Mouse (Mus musculus) liver, adult (tissue): ENCODE results near the gene Srrd.

Source experiments
- GATA4 ChIP-seq: IDR thresholded peaks from 2 replicates; pipeline ENCODE4 v1.6.1; 2014; ENCODE audit warnings: mild to moderate bottlenecking, low read length; ENCODE audit not compliant: insufficient replicate concordance

Srrd gene

GRCm38 (mm10) chr5:112368666-112369065, 25.8 kb upstream of the Srrd start:
- no peak for TF ChIP-seq GATA4

GRCm38 (mm10) chr5:112367929-112368328, 25.1 kb upstream of the Srrd start:
- no peak for TF ChIP-seq GATA4

- no peak for TF ChIP-seq GATA4
Observed at GRCm38 (mm10) chr5:112367338-112367737, 24.5 kb upstream of the Srrd start.

DNA sequence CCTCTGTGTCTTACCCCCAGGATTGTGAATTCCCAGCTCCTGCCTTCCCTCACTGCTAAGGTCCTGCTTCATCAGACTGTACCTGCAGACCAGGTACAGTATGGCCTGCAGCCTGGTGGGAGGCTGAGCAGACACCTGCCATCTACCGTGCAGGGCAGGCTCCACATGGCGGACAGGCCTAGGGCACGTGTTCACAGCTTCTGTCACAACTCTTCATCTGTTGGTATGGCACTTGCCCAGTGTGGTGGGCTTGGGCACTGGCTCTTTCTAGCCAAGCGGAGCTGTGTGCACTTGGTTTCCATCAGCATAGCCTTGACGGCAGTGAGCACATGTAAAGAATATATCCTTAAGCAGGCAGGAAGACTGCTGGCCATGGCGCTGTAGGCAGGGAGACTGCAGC, 24.0 kb upstream of the Srrd start:
- no peak for TF ChIP-seq GATA4

DNA sequence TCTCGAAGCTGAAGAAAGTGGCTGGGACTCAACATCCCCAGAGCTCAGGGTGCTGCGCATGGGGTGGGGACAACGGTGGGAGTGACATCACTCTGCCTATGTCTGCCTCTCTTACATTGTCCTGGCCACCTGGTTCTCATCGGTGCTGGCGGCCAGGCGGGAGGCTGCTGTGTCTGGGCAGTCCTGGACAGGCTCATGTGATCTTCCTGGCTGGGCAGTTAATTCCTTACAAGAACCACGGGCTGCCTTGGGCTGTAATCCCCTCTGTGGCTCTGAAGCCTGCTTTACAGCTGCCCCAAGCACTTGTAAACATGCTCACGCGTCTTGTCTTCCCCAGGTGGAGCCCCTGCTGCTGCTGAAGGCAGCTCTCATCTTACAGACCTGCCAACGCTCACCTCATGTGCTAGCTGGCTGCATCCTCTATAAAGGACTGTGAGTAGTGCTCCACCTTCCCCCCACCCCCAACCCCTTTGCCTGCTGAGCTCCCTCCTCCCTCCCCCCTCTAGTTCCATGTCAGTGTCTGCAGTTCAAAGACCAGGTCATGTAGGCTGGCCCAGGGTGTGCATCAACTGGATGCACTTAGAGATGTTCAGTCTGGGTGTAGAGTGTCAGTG, 21.5 kb upstream of the Srrd start:
- TF ChIP-seq GATA4: no peak

DNA sequence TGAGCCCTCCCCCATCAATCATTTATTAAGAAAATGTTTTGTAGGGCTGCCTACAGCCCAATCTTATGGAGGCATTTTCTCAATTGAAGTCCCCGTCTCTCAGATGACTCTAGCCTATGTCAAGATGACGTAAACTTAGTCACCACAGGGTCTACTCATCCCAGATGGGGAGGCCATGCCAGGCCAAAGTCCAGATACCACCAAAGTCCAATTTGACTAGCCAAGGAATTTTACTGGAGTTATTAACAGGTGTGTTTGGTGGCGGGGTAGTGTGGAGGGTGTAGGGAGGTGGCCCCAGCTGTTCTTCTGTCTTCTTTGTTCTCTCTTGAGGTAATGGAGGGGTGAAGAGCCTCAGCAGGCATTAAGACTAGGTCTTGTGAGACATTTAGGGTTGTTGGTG, 17.2 kb upstream of the Srrd start:
- no peak for TF ChIP-seq GATA4

- no peak for TF ChIP-seq GATA4
Observed at GRCm38 (mm10) chr5:112359520-112359919, 16.7 kb upstream of the Srrd start.

GRCm38 (mm10) chr5:112356322-112356721, 13.5 kb upstream of the Srrd start:
- no peak for TF ChIP-seq GATA4

- TF ChIP-seq GATA4: no peak
Observed at GRCm38 (mm10) chr5:112355910-112356309, 13.1 kb upstream of the Srrd start, which contains the start of gene Gm6583. Gene Gm6583, minus strand, starts transcription at chr5:112356033.

- no peak for TF ChIP-seq GATA4
Observed at GRCm38 (mm10) chr5:112355493-112355892, 12.7 kb upstream of the Srrd start.

DNA sequence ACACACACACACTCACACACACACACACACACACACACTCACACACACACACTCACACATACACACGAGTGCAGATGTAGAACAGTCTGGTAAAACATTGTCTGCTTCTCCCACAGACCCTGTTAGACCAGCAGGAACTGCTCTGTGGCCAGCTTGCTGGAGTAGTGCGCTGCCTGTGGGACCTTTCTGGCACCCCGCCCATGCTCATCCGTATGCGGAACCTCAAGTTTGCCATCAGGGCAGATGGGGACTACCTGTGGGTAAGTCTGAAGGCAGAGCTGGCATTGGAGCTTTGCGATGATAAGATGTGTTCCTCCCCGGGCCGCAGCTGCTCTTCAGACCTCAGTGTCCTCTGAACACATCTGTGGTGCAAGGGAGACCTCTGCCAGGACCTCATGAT, 6.3 kb upstream of the Srrd start:
- TF ChIP-seq GATA4: no peak

DNA sequence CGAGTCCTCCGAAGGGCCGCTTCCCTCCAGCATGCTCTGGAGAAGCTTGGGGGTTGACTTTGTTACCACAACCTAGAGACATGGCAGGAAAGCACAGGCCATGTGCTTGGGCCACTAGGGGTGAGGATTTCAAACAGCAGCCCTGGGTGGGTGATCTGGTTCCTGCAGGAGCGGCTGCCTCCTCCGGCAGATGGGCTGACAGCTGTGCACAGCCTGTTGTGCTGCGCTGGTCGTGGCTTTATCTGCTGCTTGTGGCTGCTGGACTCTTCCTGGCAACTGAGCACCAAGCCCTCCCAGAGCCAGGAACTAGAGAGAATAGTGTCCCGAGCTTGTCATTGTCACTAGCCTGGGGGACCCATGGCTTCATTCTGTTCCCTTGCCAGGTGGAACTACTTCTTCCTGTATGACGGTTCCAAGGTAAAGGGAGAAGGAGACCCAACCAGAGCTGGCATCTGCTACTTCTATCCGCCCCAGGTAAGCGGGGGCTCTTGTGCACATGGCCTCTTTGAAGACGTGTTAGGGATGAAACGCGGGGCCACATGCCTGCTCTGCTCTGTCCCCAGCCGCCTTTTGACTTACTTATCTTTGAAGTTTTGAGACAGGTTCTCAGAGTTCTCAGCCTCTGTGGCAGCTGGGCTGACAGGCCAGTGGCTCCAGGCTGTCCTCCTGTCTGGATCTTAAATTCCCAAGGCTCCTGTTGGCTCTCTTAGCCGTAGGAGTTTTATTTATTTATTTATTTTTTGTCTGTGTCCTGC, 3.5 kb upstream of the Srrd start:
- TF ChIP-seq GATA4: no peak

DNA sequence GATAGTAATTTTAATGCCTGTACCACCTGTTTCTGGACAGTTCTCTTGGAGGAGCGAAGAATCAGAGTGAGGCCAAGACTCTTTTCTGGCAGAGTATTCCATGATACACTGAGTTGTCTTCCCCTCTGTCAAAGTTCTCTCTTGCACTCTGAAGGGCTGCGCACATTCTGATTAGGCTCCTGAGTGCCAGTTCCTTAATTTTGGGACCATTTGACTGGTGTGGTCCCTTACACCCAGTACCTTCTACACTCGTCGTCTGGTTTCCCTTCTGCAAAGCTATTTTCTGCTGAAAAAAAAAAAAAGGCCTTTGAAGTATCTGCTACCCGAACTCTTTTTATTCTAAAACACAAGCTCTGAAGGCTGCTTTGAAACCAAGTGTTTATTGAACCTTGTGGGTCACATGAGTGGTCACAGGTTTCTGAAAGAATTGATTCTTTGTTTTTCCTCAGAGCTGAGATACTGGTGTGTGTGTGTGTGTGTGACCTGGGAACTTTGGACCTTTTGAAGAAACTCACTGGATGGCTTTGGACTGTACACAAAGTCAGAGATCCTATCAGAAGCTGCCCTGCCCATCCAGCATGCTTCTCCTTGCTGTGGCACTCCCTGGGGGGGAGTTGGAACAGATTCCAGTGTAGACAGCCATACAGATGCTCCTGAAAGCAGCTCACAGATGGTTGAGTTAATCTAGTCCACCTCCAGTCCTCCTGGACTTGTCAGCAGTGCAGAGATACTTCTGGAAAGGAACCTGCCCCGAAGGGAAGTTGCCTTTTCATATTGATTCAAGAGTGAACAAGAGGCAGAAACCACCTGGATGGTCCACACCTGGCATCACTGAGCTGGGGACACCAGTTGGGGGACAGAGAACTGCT, 1.5 kb upstream of the Srrd start:
- TF ChIP-seq GATA4: no peak

GRCm38 (mm10) chr5:112343205-112343595, 360 bp upstream of the Srrd start:
- TF ChIP-seq GATA4: no peak

DNA sequence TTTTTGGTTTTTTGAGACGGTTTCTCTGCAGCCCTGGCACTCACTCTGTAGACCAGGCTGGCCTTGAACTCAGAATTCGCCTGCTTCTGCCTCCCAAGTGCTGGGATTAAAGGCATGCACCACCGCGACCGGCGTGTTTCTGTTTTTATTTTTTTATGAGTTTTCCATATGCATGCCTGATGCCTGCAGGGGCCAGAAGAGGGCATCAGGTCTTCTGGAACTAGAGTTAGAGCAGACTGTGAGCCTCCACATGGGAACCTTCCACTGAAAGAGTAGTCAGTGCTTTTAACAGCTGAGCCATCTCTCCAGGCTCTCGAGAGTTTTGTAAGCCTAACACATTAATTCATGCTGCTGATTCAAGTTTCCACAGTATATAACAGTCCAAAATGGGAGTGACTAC, 3.6 kb downstream of the Srrd start:
- TF ChIP-seq GATA4: no peak

- TF ChIP-seq GATA4: no peak
Observed at GRCm38 (mm10) chr5:112337004-112337403, 5.8 kb downstream of the Srrd start.

- no peak for TF ChIP-seq GATA4
Observed at GRCm38 (mm10) chr5:112335473-112335872, 7.4 kb downstream of the Srrd start.
